Mouse (Mus musculus) lung, postnatal 36 days (tissue): Measurements from ENCODE around the gene Etv1.
"Not testable (repeated sequence)": the region's sequence is repeated elsewhere in the genome, so short reads cannot be mapped to it uniquely, and the experiment has no call there.

Experiments
- DNase-seq: peaks from one replicate; pipeline ENCODE4 v3.0.0; 2022; ENCODE audit warnings: mixed read lengths

Gene Etv1

GRCm38 (mm10) chr12:38818320-38818719 lies 39.1 kb downstream of the Etv1 start:
- no peak for DNase-seq

GRCm38 (mm10) chr12:38820642-38821041 lies 41.5 kb downstream of the Etv1 start:
- no peak for DNase-seq

GRCm38 (mm10) chr12:38824405-38824804 lies 45.2 kb downstream of the Etv1 start:
- DNase-seq, result no peak

- DNase-seq, result no peak
These were observed 53.8 kb downstream of the Etv1 start for GRCm38 (mm10) chr12:38832981-38833380.

- no peak for DNase-seq
These were observed 55.4 kb downstream of the Etv1 start for GRCm38 (mm10) chr12:38834581-38834980.

GRCm38 (mm10) chr12:38834986-38835385 lies 55.8 kb downstream of the Etv1 start:
- not testable (repeated sequence) for DNase-seq

- peak; percentile 6 for DNase-seq
These were observed 64.7 kb downstream of the Etv1 start for GRCm38 (mm10) chr12:38843801-38844295.

- DNase-seq, result no peak
These were observed 68.5 kb downstream of the Etv1 start for GRCm38 (mm10) chr12:38847500-38848261.

- DNase-seq, result no peak
These were observed 70.8 kb downstream of the Etv1 start for GRCm38 (mm10) chr12:38849994-38850393.

GRCm38 (mm10) chr12:38854274-38854673 lies 75.1 kb downstream of the Etv1 start:
- no peak for DNase-seq

- no peak for DNase-seq
These were observed 75.6 kb downstream of the Etv1 start for GRCm38 (mm10) chr12:38854751-38855150.

- DNase-seq, result no peak
These were observed 80.5 kb downstream of the Etv1 start for GRCm38 (mm10) chr12:38859675-38860074.

GRCm38 (mm10) chr12:38860168-38861115 lies 81.3 kb downstream of the Etv1 start:
- no peak for DNase-seq

GRCm38 (mm10) chr12:38863395-38863794 lies 84.2 kb downstream of the Etv1 start:
- DNase-seq, result no peak

GRCm38 (mm10) chr12:38863982-38864828 lies 85.0 kb downstream of the Etv1 start:
- DNase-seq, result peak; percentile 24

GRCm38 (mm10) chr12:38874470-38874995 lies 95.4 kb downstream of the Etv1 start:
- DNase-seq, result no peak

GRCm38 (mm10) chr12:38904516-38904915 lies 125.3 kb downstream of the Etv1 start:
- no peak for DNase-seq

- DNase-seq, result no peak
These were observed 127.1 kb downstream of the Etv1 start for GRCm38 (mm10) chr12:38906314-38906713.

GRCm38 (mm10) chr12:38906812-38907211 lies 127.6 kb downstream of the Etv1 start:
- peak; percentile 70 for DNase-seq

- DNase-seq, result no peak
These were observed 129.8 kb downstream of the Etv1 start for GRCm38 (mm10) chr12:38908947-38909346.
